Mouse (Mus musculus): ENCODE results near the gene Gm3259. TPM values are rescaled to one million over a fixed set of nuclear protein-coding genes. Genes with fewer than 3 reads are reported as not detected.
"Not testable (repeated sequence)": the region's sequence is repeated elsewhere in the genome, so short reads cannot be mapped to it uniquely, and the experiment has no call there.

Gene Gm3259
- not detected for total RNA-seq (2021)
- long read RNA-seq = 0 reads

- not testable (repeated sequence) for DNase-seq (ENCODE audit: low spot score in 2 of 2)
These were observed at the start of gene Gm3259 for GRCm38 (mm10) chr5:95305611-95306010. Gene Gm3259 (plus strand): TSS chr5:95305911.

DNA sequence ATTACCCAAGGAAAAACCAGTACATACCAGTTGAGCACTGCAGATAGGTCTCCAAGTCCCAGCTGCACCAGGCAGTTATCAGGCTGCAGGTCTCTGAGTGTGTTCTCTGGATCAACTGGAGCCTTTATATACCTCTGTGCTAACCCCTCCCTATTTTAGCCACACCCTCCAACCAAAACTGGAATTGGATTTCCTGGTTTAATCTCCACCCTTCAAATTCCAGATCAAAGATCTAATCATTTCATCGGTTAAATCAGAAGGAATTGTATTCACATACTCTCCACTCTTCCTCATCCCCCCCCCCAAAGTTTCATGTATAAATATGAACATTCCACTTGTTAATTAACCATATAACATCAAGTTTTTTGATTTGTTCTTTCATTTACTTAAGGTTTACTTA lies 33.0 kb upstream of the Gm3259 start, which contains the start of gene Gm10424:
TSS of gene Gm10424 (minus strand) at position 101 of the 400 bp plus-strand sequence.
- not testable (repeated sequence) for DNase-seq (ENCODE audit: low spot score in 2 of 2)

Other genes starting within 250 kb of the Gm3259 start
- gene Gm7942, start 199.0 kb upstream of the Gm3259 start, total RNA-seq (2021) = not detected
- not detected for gene Gm16513, start 123.3 kb upstream of the Gm3259 start, total RNA-seq (2021)
- gene Gm10424, start 33.1 kb upstream of the Gm3259 start, total RNA-seq (2021) = not detected
- gene D5Ertd577e, start 150.9 kb downstream of the Gm3259 start, total RNA-seq (2021) = not detected
- not detected for gene Gm3286, start 204.8 kb downstream of the Gm3259 start, total RNA-seq (2021)

Data from layer of hippocampus, adult 18-20 months (tissue).